Mouse (Mus musculus) olfactory bulb, adult 2 months (tissue): Measurements from ENCODE around the gene Krt88.

Experiments used
- CTCF ChIP-seq: fragments of 200-500 bp; IDR thresholded peaks from 2 replicates; pipeline ENCODE4 v1.5.1; 2012; ENCODE audit warnings: low read depth, mild to moderate bottlenecking, low read length, moderate library complexity; ENCODE audit not compliant: insufficient read depth
- POLR2A ChIP-seq: fragments of 200-500 bp; IDR thresholded peaks from 2 replicates; pipeline ENCODE4 v1.6.1; 2012; ENCODE audit warnings: mild to moderate bottlenecking, low read depth, low read length, moderate library complexity; ENCODE audit not compliant: insufficient read depth

DNA sequence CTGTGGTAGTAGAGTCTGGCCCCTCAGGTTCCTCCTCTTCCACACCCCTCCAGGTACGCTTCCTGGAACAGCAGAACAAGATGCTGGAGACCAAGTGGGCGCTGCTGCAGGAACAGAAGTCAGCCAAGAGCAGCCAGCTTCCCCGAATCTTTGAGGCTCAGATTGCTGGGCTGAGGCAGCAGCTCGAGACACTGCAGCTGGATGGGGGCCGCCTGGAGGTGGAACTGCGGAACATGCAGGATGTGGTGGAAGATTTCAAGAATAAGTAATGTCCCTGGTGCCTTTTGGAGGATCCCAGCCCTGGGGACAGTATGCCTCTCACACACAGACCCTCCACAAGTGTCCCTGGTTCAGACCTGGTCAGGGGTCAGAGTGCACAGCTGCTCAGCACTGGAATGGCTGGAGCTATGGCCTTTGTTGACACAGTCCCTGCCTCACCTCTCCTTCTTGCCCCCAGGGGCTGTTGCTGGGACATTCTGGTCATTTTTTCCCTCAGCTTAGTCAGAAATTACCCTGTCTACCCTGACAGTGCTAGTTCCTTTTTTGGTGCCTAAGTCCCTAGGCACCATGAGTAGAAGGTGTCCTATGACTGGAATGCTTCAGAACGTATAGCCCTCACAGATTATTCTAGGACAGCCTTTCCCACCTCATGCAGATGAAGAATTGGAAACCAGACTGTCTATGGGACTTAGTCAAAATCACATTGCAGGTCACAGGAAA is 33.5 kb upstream of the Krt88 start:
- TF ChIP-seq CTCF (no peak), POLR2A (no peak)
